Mouse (Mus musculus): Measurements from ENCODE around the gene Afg3l1. TPM values are rescaled to one million over a fixed set of nuclear protein-coding genes. Genes with fewer than 3 reads are reported as not detected.

The Afg3l1 gene
- polyA plus RNA-seq, 1 experiment from 2014 or later, result 36.3 TPM

DNA sequence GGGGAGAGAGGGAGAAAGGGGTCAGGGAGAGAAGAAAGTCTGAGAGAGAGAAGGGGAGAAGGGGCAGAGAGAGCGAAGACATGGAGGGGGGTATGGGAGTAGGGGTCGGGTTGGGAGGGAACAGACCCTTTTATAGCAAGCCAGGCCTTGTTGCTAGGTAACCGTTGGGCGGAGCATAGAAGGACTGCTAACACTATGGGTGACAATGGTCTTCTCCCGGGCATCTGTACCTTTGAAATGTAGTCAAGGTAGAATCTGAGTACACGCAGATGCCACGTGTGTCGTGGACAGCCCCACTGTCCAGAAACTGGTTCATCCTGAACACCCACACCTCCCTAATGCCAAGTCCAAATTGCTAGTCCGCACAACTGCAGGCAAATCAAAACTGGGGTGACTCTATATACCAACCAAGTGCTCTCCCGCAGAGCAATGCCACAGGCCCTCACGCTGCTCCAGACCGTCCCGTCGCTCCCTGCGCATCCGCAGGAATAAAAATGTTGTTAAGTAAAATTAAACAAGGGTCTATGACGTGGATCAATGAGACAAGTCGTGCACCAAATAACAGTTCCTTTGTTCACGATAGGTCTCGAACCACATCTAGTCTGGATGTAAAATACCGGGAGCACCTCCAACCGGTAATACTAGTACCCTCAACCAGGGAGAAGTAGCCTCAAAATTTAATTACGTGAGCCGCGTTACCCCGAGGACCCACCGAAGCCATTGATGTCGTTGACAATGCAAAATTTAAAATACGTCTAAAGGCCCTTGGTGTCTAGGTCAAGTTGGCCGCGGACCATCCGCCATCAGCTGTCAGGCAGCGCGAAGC, 579 bp upstream of the Afg3l1 start:
- peaks cover 5% of the 10 kb centered on the region; the same call in 1 of the 2 replicates for H3K4me1 ChIP-seq (ENCODE audit: control insufficient read depth, insufficient read depth, low read length)
- H3K36me3 ChIP-seq (ENCODE audit: control insufficient read depth, insufficient read depth, low read length), result peaks cover 14% of the 10 kb centered on the region; the same call in 1 of the 2 replicates
- peak overlapping the region; percentile 79 for H3K4me3 ChIP-seq (ENCODE audit: low read depth, low read length)
- H3K9ac ChIP-seq (replicated peaks; ENCODE audit: low read depth, low read length), result peak overlapping the region; percentile 63
- H3K27me3 ChIP-seq (ENCODE audit: control insufficient read depth, insufficient read depth, low read length), result no peaks in the 10 kb centered on the region
- H3K9me3 ChIP-seq (ENCODE audit: control insufficient read depth, low read depth, low read length), result no peaks in the 10 kb centered on the region
- peak overlapping the region; percentile 93 for H3K27ac ChIP-seq (ENCODE audit: low read length)
- H3K4me2 ChIP-seq (replicated peaks; ENCODE audit: low read depth, low read length), result peak overlapping the region; percentile 56
- 11% methylated on average over 34 of the region's 34 CpGs for WGBS
- ATAC-seq (ENCODE audit: insufficient number of reproducible peaks, insufficient read depth, low FRiP score, low read depth), result peak; percentile 39; the same call in 1 of the 2 replicates

DNA sequence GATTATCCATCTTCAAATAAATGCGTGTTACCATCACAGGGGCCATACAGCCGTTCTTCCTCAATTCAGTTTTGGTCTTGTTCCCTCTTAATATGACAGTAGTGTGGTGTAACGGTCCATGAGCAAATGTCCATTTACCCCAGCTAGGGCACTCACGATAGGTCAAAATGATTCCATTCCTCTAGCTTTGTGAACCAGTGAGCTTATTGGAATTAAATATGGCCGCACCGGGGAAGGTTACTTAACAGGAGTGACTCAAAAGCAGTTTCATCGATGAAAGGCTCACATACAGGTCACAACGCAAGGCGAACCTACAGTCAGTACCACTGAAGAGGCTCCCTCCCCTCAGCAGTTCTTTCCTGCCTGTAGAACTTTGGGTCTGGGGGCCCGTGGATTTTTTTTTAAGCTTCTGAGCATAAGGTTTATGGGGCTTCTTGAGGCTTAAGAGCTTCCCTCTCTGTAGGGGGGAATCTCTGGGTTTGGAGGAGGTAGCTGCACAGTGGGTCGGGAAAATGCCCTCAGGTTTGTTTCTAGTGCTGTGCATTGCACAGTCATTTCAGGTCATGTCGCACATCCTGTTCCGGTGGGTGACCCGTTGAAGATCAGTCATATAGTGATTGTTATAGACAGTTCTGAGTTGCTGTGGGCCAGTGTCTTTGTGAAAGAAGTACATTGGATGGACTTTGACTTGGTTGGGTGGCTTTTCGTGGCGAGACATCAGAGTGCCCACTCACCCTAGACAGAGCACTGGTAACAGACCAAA, 934 bp downstream of the Afg3l1 start:
- H3K9ac ChIP-seq (replicated peaks; ENCODE audit: low read depth, low read length), result peak overlapping the region; percentile 63
- peak overlapping the region; percentile 88 for H3K4me2 ChIP-seq (replicated peaks; ENCODE audit: low read depth, low read length)
- no peak for ATAC-seq (ENCODE audit: insufficient number of reproducible peaks, insufficient read depth, low FRiP score, low read depth)
- H3K27me3 ChIP-seq (ENCODE audit: control insufficient read depth, insufficient read depth, low read length), result no peaks in the 10 kb centered on the region
- no peak overlapping the region; the same call in 1 of the 2 replicates for H3K27ac ChIP-seq (ENCODE audit: low read length)
- peaks cover 5% of the 10 kb centered on the region; the same call in 1 of the 2 replicates for H3K4me1 ChIP-seq (ENCODE audit: control insufficient read depth, insufficient read depth, low read length)
- 32% methylated on average over 16 of the region's 16 CpGs for WGBS
- H3K9me3 ChIP-seq (ENCODE audit: control insufficient read depth, low read depth, low read length), result no peaks in the 10 kb centered on the region
- H3K36me3 ChIP-seq (ENCODE audit: control insufficient read depth, insufficient read depth, low read length), result peaks cover 21% of the 10 kb centered on the region; the same call in 1 of the 2 replicates
- peak overlapping the region; percentile 79 for H3K4me3 ChIP-seq (ENCODE audit: low read depth, low read length)

DNA sequence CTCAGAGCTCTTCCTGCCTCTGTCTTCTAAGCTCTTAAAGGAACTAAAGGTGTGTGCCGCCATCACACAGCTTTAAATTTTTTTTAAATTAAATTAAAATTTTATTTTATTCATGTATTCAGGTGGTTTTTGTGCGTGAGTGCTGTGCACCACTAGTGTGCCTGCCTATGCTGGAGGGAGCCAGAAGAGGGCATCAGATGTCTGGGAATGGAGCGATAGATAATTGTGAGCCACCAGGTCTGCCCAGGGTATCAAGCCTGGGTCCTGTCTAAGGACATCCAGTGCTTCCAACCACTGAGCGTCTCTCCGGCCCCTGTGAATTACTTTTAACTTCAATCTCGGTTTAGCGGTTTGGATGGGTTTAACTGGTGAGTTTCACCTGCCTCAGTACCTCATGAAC, 4.9 kb downstream of the Afg3l1 start:
- Histone ChIP-seq H3K36me3 (ENCODE audit: control insufficient read depth, insufficient read depth, low read length) (peaks cover 48% of the 10 kb centered on the region), H3K4me1 (ENCODE audit: control insufficient read depth, insufficient read depth, low read length) (peaks cover 5% of the 10 kb centered on the region; the same call in 1 of the 2 replicates), H3K4me3 (ENCODE audit: low read depth, low read length) (no peak overlapping the region), H3K27me3 (ENCODE audit: control insufficient read depth, insufficient read depth, low read length) (no peaks in the 10 kb centered on the region), H3K9ac (replicated peaks; ENCODE audit: low read depth, low read length) (no peak overlapping the region), H3K27ac (ENCODE audit: low read length) (no peak overlapping the region), H3K4me2 (replicated peaks; ENCODE audit: low read depth, low read length) (no peak overlapping the region), H3K9me3 (ENCODE audit: control insufficient read depth, low read depth, low read length) (no peaks in the 10 kb centered on the region)
- 85% methylated on average over 7 of the region's 7 CpGs for WGBS
- ATAC-seq (ENCODE audit: insufficient number of reproducible peaks, insufficient read depth, low FRiP score, low read depth), result no peak

DNA sequence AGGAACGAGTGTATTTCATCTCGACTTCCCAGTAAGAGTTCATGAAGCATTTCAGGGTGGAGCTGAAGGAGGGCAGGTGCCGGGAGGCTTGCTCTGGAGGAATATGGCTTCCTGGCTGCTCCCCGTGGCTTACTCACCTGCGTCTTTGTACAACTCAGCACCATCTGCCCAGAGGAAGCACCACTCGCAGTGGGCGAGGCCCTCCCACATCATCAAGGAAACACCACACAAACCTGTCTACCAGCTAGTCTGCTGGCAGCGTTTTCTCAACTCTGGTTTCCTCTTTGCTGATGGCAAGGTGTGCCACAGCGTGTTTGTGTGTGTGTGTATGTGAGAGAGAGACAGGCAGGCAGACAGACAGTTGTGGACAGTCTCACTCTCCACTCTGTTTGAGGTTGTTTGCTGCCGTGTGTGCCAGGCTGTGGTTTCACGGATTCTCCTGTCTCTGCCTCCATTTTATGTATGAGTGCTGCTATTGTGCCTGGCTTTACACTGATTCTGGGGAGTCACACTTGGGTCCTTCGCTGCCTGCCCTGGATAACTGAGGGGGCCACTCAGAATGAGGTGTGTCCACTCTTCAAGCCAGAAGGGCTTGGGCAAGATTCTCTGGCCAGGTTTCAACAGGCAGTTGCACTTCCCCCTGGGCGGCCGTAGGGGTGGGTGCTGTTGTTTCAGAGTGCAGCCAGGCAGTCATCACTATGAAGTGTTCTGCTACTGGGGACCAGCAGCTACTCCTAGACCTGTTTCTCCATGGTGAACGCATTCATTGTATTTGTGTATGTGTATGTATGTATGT, 13.8 kb downstream of the Afg3l1 start:
- no peak for ATAC-seq (ENCODE audit: insufficient number of reproducible peaks, insufficient read depth, low FRiP score, low read depth)
- no peaks in the 10 kb centered on the region for H3K9me3 ChIP-seq (ENCODE audit: control insufficient read depth, low read depth, low read length)
- H3K27ac ChIP-seq (ENCODE audit: low read length), result no peak overlapping the region
- no peak overlapping the region for H3K4me2 ChIP-seq (replicated peaks; ENCODE audit: low read depth, low read length)
- no peak overlapping the region for H3K4me3 ChIP-seq (ENCODE audit: low read depth, low read length)
- 94% methylated on average over 15 of the region's 15 CpGs for WGBS
- H3K9ac ChIP-seq (replicated peaks; ENCODE audit: low read depth, low read length), result no peak overlapping the region
- H3K36me3 ChIP-seq (ENCODE audit: control insufficient read depth, insufficient read depth, low read length), result peaks cover 87% of the 10 kb centered on the region
- H3K4me1 ChIP-seq (ENCODE audit: control insufficient read depth, insufficient read depth, low read length), result no peaks in the 10 kb centered on the region
- no peaks in the 10 kb centered on the region for H3K27me3 ChIP-seq (ENCODE audit: control insufficient read depth, insufficient read depth, low read length)

DNA sequence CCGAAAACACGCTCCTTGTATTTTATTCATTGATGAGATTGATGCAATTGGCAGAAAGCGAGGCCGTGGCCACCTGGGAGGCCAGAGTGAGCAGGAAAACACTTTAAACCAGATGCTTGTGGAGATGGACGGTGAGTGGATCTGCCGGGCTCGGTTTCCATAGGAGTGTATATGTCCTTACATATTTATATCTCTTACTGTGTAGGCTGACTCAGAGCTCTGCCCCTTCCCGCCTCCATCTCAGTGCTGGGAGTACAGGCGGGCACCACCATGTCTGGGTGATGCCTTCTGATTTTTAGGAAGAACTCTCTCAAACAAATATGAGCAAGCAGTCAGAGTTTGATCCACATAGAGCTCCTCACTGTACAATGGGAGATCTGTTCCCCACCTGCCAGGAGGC, 15.2 kb downstream of the Afg3l1 start:
- no peak for ATAC-seq (ENCODE audit: insufficient number of reproducible peaks, insufficient read depth, low FRiP score, low read depth)
- Histone ChIP-seq H3K4me2 (replicated peaks; ENCODE audit: low read depth, low read length) (no peak overlapping the region), H3K4me3 (ENCODE audit: low read depth, low read length) (no peak overlapping the region), H3K9ac (replicated peaks; ENCODE audit: low read depth, low read length) (no peak overlapping the region), H3K4me1 (ENCODE audit: control insufficient read depth, insufficient read depth, low read length) (no peaks in the 10 kb centered on the region), H3K36me3 (ENCODE audit: control insufficient read depth, insufficient read depth, low read length) (peaks cover 85% of the 10 kb centered on the region), H3K27me3 (ENCODE audit: control insufficient read depth, insufficient read depth, low read length) (no peaks in the 10 kb centered on the region), H3K9me3 (ENCODE audit: control insufficient read depth, low read depth, low read length) (no peaks in the 10 kb centered on the region), H3K27ac (ENCODE audit: low read length) (no peak overlapping the region)
- WGBS, result 96% methylated on average over 9 of the region's 9 CpGs

DNA sequence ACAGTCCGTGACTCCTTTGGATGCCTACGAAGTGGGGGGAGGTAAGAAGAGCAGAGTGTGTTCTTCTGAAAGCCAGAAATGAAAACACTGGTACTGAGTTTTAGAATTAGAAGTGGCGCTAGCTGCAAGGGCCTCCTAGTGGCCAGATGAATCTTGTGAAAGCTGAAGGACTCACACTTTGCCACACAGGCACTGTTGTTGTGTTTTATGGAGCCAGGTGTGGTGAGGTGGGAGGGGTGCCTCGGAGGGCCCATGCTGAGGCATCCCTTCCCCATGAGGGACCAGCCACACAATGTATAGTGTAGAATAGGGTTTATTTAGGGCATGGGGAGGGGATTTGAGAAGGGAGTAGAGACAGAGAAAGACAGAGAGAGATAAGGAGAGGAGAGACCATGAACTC, 20.0 kb downstream of the Afg3l1 start:
- no peaks in the 10 kb centered on the region for H3K4me1 ChIP-seq (ENCODE audit: control insufficient read depth, insufficient read depth, low read length)
- no peak overlapping the region for H3K9ac ChIP-seq (replicated peaks; ENCODE audit: low read depth, low read length)
- H3K27me3 ChIP-seq (ENCODE audit: control insufficient read depth, insufficient read depth, low read length), result no peaks in the 10 kb centered on the region
- ATAC-seq (ENCODE audit: insufficient number of reproducible peaks, insufficient read depth, low FRiP score, low read depth), result no peak
- no peaks in the 10 kb centered on the region for H3K9me3 ChIP-seq (ENCODE audit: control insufficient read depth, low read depth, low read length)
- H3K27ac ChIP-seq (ENCODE audit: low read length), result no peak overlapping the region
- WGBS, result 86% methylated on average over 4 of the region's 4 CpGs
- peaks cover 88% of the 10 kb centered on the region for H3K36me3 ChIP-seq (ENCODE audit: control insufficient read depth, insufficient read depth, low read length)
- no peak overlapping the region for H3K4me2 ChIP-seq (replicated peaks; ENCODE audit: low read depth, low read length)
- H3K4me3 ChIP-seq (ENCODE audit: low read depth, low read length), result no peak overlapping the region

DNA sequence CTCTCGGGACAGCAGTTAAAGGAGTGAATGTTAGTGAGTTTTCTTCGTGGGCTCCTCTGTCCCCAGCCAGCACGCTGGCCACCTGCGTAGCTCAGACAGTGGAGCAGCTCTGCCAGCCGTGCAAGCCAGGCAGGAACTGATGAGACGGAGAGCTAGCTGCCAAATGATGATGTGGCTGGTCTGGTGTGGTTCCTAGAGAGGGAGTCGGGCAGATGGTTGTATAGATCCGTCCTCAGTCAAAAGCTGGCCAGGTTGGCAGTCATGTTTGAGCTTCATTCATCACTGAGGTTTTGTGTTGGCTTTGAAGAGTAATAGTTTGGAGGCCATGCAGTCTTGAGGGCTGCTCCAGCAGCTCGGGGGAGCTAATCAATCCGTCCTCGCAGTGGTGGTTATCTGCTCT, 21.3 kb downstream of the Afg3l1 start:
- WGBS, result 87% methylated on average over 11 of the region's 11 CpGs
- ATAC-seq (ENCODE audit: insufficient number of reproducible peaks, insufficient read depth, low FRiP score, low read depth), result no peak
- H3K36me3 ChIP-seq (ENCODE audit: control insufficient read depth, insufficient read depth, low read length), result peaks cover 88% of the 10 kb centered on the region

DNA sequence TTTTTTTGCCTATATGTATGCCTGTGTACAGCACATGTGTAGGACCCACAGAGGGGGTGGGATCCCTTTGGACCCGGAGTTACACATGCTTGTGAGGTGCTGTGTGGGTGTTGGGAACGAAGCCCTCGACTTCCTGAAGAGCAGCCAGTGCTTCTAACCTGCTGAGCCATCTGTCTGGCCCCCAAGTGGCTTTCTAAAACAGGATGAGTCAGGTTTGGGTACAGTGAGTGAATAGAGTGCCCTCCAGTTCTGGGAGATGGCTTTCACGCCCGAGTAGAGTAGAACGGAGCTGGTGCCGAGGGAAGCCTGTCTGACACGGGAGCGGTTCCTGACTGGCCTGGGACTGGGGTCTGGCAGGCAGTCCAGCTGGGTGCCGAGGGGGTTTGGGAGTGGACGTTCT, 21.9 kb downstream of the Afg3l1 start:
- Histone ChIP-seq H3K9ac (replicated peaks; ENCODE audit: low read depth, low read length) (no peak overlapping the region), H3K4me2 (replicated peaks; ENCODE audit: low read depth, low read length) (no peak overlapping the region), H3K4me3 (ENCODE audit: low read depth, low read length) (no peak overlapping the region), H3K36me3 (ENCODE audit: control insufficient read depth, insufficient read depth, low read length) (peaks cover 85% of the 10 kb centered on the region), H3K27ac (ENCODE audit: low read length) (no peak overlapping the region), H3K27me3 (ENCODE audit: control insufficient read depth, insufficient read depth, low read length) (no peaks in the 10 kb centered on the region), H3K9me3 (ENCODE audit: control insufficient read depth, low read depth, low read length) (peaks cover 4% of the 10 kb centered on the region; the same call in 1 of the 2 replicates), H3K4me1 (ENCODE audit: control insufficient read depth, insufficient read depth, low read length) (no peaks in the 10 kb centered on the region)
- ATAC-seq (ENCODE audit: insufficient number of reproducible peaks, insufficient read depth, low FRiP score, low read depth), result no peak
- 91% methylated on average over 11 of the region's 11 CpGs for WGBS

More for the DNA sequence above, 21.3 kb downstream of the Afg3l1 start:
- peaks cover 4% of the 10 kb centered on the region; the same call in 1 of the 2 replicates for H3K9me3 ChIP-seq (ENCODE audit: control insufficient read depth, low read depth, low read length)
- no peaks in the 10 kb centered on the region for H3K27me3 ChIP-seq (ENCODE audit: control insufficient read depth, insufficient read depth, low read length)
- no peak overlapping the region for H3K4me3 ChIP-seq (ENCODE audit: low read depth, low read length)
- no peaks in the 10 kb centered on the region for H3K4me1 ChIP-seq (ENCODE audit: control insufficient read depth, insufficient read depth, low read length)
- no peak overlapping the region for H3K27ac ChIP-seq (ENCODE audit: low read length)
- H3K9ac ChIP-seq (replicated peaks; ENCODE audit: low read depth, low read length), result no peak overlapping the region
- H3K4me2 ChIP-seq (replicated peaks; ENCODE audit: low read depth, low read length), result no peak overlapping the region

Data from stomach, embryonic 14.5 days (tissue).